Mouse (Mus musculus): ENCODE data around the gene Atp6v1f.

GRCm38 (mm10) chr6:29496270-29496669 is 28.8 kb downstream of the Atp6v1f start:
- TF ChIP-seq EP300 (IDR thresholded peaks at IDR 0.05; ENCODE audit: low read length) (no peak), MYC (IDR thresholded peaks at IDR 0.05; ENCODE audit: low read depth, low read length) (no peak), UBTF (IDR thresholded peaks at IDR 0.05; ENCODE audit: low read depth, low read length) (no peak)

All from CH12.LX (cell line).